Mouse (Mus musculus): Measurements from ENCODE around the gene Gstcd. TPM values are rescaled to one million over a fixed set of nuclear protein-coding genes. Genes with fewer than 3 reads are reported as not detected.

Gene Gstcd
- polyA plus RNA-seq (2016; fragmentation: Nextera tagmentation; extraction: Ambion mirVana), result 7.9 and 8.2 TPM in 2 replicates

DNA sequence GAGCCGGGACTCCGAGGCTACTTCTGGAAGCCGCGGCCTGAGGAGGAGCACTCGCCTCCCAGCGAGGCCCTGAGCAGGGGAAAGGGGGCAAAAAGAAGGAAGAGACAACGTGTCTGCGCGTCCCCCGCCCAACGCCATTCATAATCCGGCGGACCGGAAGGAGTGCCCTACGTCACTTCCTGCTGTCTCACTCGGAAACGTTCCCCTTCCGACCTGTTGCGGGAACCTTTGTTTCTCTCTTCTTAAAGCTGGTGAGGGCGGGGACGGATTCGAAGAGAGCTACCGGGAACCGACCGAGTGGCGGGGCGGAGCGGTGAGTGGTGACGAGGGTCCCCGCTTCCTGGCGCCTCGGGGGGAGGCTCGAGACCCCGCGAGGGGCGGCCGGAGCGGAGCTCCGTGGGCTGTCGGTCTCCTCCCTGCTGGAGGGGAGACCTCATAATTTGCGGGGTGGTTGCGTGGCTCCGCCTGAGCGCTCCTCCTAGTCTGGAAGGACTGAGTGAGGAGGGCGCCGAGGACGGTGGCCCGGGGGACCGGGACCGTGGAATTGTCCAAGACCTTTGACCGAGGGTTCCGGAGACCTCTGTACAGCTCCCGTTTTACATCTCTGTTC, at the start of gene Gstcd, which contains the start of gene Ints12:
Gene Gstcd (minus strand): TSS at position 370 of the 610 bp plus-strand sequence.
Gene Ints12 (plus strand): TSS at position 177 of the 610 bp plus-strand sequence.
- under 1% methylated on average over 50 of the region's 53 CpGs for WGBS
- H3K4me2 ChIP-seq (replicated peaks), result peak within 1 kb of the TSS; percentile 60
- peak within 1 kb of the TSS; percentile 92 for H3K4me3 ChIP-seq
- no peaks in the 10 kb centered on the region for H3K9me3 ChIP-seq (replicated peaks)
- no peaks in the 10 kb centered on the region for H3K27me3 ChIP-seq
- ATAC-seq (ENCODE audit: low FRiP score), result peak; percentile 98
- peak within 1 kb of the TSS; percentile 92 for H3K9ac ChIP-seq
- peak within 1 kb of the TSS; percentile 97 for H3K27ac ChIP-seq
- 0 out of 2 replicates have a peak, but pooled peaks cover 1% of the 10 kb centered on the region for H3K36me3 ChIP-seq
- H3K4me1 ChIP-seq, result peaks cover 23% of the 10 kb centered on the region

DNA sequence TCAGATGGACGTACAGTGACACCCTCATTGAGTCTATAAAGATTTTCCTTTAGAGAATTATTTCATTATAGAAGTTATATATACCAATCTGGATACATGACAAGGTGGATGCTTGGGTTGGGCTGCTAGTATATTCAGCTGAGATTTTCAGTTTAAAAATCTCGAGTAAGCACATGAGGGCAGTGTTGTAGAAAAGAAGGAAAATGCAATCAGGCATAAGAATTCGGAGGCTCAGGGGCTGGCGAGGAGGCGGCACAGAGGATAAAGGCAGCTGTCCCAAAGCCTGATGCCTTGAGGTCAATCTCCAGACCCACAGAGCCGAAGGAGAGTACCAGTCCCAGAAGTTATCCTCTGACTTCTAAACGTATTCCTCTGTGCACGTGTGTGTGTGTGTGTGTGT, 40.8 kb upstream of the Gstcd start:
- no peak for ATAC-seq (ENCODE audit: low FRiP score)
- Histone ChIP-seq H3K36me3 (no peaks in the 10 kb centered on the region), H3K9ac (no peak overlapping the region), H3K27me3 (no peaks in the 10 kb centered on the region), H3K27ac (no peak overlapping the region), H3K9me3 (replicated peaks) (no peaks in the 10 kb centered on the region), H3K4me3 (no peak overlapping the region), H3K4me1 (no peaks in the 10 kb centered on the region), H3K4me2 (replicated peaks) (no peak overlapping the region)
- 69% methylated on average over 8 of the region's 8 CpGs for WGBS

DNA sequence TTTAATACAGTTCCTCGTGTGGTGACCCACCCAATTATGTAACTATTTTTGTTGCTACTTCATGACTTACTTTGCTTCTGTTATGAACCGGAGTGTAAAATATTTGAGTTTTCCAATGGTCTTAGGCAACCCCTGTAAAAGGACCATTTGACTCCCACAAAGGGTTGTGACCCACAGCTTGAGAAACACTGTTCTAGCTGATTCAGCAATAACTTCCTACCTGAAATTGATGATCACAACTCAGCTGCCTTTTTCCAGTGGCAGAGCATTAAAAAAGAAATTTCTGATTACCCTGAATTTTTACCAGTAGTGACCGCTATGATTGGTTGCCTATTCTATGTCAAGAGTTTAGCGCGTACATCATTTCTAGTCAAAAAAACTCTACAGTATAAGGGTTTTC, 39.5 kb upstream of the Gstcd start:
- no peaks in the 10 kb centered on the region for H3K9me3 ChIP-seq (replicated peaks)
- H3K27ac ChIP-seq, result no peak overlapping the region
- H3K4me3 ChIP-seq, result no peak overlapping the region
- H3K4me2 ChIP-seq (replicated peaks), result no peak overlapping the region
- ATAC-seq (ENCODE audit: low FRiP score), result no peak
- H3K4me1 ChIP-seq, result no peaks in the 10 kb centered on the region
- no peaks in the 10 kb centered on the region for H3K36me3 ChIP-seq
- no peak overlapping the region for H3K9ac ChIP-seq
- WGBS, result 94% methylated on average over 5 of the region's 5 CpGs
- H3K27me3 ChIP-seq, result no peaks in the 10 kb centered on the region

- Histone ChIP-seq H3K4me3 (no peak overlapping the region), H3K9me3 (replicated peaks) (no peaks in the 10 kb centered on the region), H3K36me3 (peaks cover 11% of the 10 kb centered on the region), H3K4me1 (no peaks in the 10 kb centered on the region), H3K4me2 (replicated peaks) (no peak overlapping the region), H3K27me3 (no peaks in the 10 kb centered on the region), H3K27ac (no peak overlapping the region), H3K9ac (no peak overlapping the region)
- ATAC-seq (ENCODE audit: low FRiP score), result no peak
- WGBS, result 41% methylated on average over 1 of the region's 1 CpGs
Observed at GRCm38 (mm10) chr3:133113281-133113680, 21.4 kb upstream of the Gstcd start.

GRCm38 (mm10) chr3:133111741-133112140, 19.9 kb upstream of the Gstcd start:
- 39% methylated on average over 2 of the region's 2 CpGs for WGBS
- Histone ChIP-seq H3K4me3 (no peak overlapping the region), H3K27me3 (no peaks in the 10 kb centered on the region), H3K9me3 (replicated peaks) (no peaks in the 10 kb centered on the region), H3K27ac (no peak overlapping the region), H3K9ac (no peak overlapping the region), H3K4me1 (no peaks in the 10 kb centered on the region), H3K4me2 (replicated peaks) (no peak overlapping the region), H3K36me3 (peaks cover 24% of the 10 kb centered on the region)
- ATAC-seq (ENCODE audit: low FRiP score), result no peak

- Histone ChIP-seq H3K27me3 (no peaks in the 10 kb centered on the region), H3K36me3 (peaks cover 38% of the 10 kb centered on the region), H3K4me1 (no peaks in the 10 kb centered on the region), H3K27ac (no peak overlapping the region), H3K9ac (no peak overlapping the region), H3K4me3 (no peak overlapping the region), H3K4me2 (replicated peaks) (no peak overlapping the region), H3K9me3 (replicated peaks) (no peaks in the 10 kb centered on the region)
- 93% methylated on average over 4 of the region's 4 CpGs for WGBS
- no peak for ATAC-seq (ENCODE audit: low FRiP score)
Observed at GRCm38 (mm10) chr3:133109844-133110243, 18.0 kb upstream of the Gstcd start.

DNA sequence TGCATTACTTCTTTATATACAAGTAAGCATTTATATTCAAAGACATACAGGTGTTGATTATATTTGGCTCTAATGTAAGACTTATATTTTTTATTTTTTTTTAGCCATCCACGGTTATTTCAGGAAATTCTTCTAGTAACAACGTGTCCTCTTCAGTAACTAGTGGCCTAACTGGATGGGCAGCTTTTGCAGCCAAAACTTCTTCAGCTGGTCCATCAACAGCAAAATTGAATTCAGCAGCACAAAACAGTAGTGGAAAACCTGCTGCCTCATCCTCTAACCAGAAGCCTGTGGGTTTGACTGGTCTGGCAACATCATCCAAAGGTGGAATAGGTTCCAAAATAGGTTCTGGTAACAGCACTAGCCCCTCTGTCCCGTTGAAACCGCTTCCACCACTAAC, 16.9 kb upstream of the Gstcd start:
- H3K9ac ChIP-seq, result no peak overlapping the region
- no peaks in the 10 kb centered on the region for H3K27me3 ChIP-seq
- whole genome bisulfite sequencing, result 100% methylated on average over 4 of the region's 4 CpGs
- H3K27ac ChIP-seq, result no peak overlapping the region
- H3K4me1 ChIP-seq, result no peaks in the 10 kb centered on the region
- ATAC-seq (ENCODE audit: low FRiP score), result no peak
- peaks cover 47% of the 10 kb centered on the region for H3K36me3 ChIP-seq
- no peak overlapping the region for H3K4me2 ChIP-seq (replicated peaks)
- no peak overlapping the region for H3K4me3 ChIP-seq
- no peaks in the 10 kb centered on the region for H3K9me3 ChIP-seq (replicated peaks)

DNA sequence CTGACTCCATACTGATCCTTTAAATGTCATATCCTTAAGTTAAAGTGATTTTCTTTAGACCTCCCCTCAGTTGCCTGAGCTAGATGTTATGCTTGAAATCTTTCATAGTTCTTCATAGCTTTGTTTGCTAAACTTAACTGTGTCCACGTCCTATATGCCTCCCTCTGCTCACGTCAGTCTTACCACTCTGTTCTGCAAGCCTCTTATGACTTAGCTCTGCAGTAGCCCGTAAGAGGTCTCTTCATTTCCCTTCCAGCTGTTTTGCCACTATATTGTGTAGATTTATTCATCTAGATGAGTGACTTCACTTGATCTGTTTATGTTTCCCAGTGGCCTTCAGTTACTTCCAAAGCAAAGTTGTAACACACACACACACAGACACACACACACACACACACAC, 12.6 kb upstream of the Gstcd start:
- no peaks in the 10 kb centered on the region for H3K27me3 ChIP-seq
- 94% methylated on average over 3 of the region's 3 CpGs for WGBS

DNA sequence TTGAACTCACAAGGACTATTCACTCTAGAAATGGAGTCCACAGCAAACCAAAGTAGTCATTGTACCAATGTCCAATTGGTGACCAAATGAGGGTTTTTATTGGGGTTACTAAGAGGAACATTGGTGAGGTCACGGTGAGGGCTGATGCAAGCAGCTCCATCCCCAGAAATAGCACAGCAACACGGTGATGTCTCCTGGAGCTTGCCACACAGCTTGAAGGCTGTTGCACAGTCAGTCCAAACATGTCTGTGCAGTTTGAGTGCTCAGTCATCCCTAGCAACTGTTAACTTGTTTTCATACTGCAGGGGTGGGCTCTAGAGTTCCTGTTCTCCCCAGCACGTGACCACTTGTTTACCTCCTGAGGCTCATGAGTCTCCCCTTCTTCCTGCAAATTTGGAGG, 11.9 kb upstream of the Gstcd start:
- no peak for ATAC-seq (ENCODE audit: low FRiP score)
- H3K9me3 ChIP-seq (replicated peaks), result no peaks in the 10 kb centered on the region
- no peak overlapping the region for H3K27ac ChIP-seq
- no peak overlapping the region for H3K4me3 ChIP-seq
- no peak overlapping the region for H3K9ac ChIP-seq
- H3K4me2 ChIP-seq (replicated peaks), result no peak overlapping the region
- H3K27me3 ChIP-seq, result no peaks in the 10 kb centered on the region
- WGBS, result 88% methylated on average over 3 of the region's 3 CpGs
- H3K36me3 ChIP-seq, result peaks cover 60% of the 10 kb centered on the region
- no peaks in the 10 kb centered on the region for H3K4me1 ChIP-seq

More for the DNA sequence above, 12.6 kb upstream of the Gstcd start:
- no peak overlapping the region for H3K4me2 ChIP-seq (replicated peaks)
- no peaks in the 10 kb centered on the region for H3K9me3 ChIP-seq (replicated peaks)
- no peak overlapping the region for H3K4me3 ChIP-seq
- no peak overlapping the region for H3K9ac ChIP-seq
- ATAC-seq (ENCODE audit: low FRiP score), result no peak
- H3K27ac ChIP-seq, result no peak overlapping the region
- no peaks in the 10 kb centered on the region for H3K4me1 ChIP-seq
- peaks cover 60% of the 10 kb centered on the region for H3K36me3 ChIP-seq

DNA sequence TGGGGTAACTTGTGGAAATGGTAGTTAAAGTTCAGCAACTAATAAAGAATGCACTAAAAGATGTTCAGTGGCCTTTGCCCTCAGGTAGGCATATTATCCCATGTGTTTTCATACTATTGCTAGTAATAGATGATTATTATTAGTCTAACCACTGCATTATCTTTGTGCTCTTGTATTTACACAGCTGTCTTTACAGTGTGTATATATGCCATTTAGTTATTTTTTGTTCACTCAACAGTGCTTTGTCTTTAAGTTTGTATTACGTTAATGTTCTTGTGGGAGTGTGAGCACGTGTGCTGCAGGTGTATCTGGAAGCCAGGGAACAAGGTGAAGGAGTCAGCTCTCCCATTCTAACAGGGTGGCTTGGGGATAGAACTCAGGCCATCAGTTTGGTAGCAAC, 7.1 kb upstream of the Gstcd start:
- H3K4me1 ChIP-seq, result peaks cover 4% of the 10 kb centered on the region; the same call in 1 of the 2 replicates
- no peak overlapping the region for H3K4me3 ChIP-seq
- H3K27ac ChIP-seq, result no peak overlapping the region
- no peak overlapping the region for H3K9ac ChIP-seq
- 87% methylated on average over 2 of the region's 2 CpGs for WGBS
- ATAC-seq (ENCODE audit: low FRiP score), result no peak
- H3K9me3 ChIP-seq (replicated peaks), result no peaks in the 10 kb centered on the region
- peaks cover 36% of the 10 kb centered on the region for H3K36me3 ChIP-seq
- no peak overlapping the region for H3K4me2 ChIP-seq (replicated peaks)
- no peaks in the 10 kb centered on the region for H3K27me3 ChIP-seq

DNA sequence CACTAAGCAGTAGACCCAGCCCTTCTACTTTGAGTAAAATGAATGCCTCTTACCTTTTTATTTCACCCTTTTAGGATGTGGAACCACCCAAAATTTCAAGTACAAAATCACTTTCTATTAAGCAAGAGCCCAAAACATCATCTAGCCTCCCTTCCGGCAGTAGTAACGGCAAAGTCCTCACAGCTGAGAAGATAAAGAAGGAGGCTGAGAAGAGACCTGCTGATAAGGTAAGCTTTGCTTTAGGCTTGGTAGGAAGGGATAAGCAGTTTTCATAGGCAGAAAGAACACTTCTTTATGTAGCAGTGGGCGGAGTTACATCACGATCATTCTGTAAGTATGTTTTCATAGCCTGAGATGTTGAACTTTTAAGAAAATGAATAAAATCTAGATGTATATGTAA, 6.5 kb upstream of the Gstcd start:
- no peak overlapping the region for H3K4me2 ChIP-seq (replicated peaks)
- no peaks in the 10 kb centered on the region for H3K9me3 ChIP-seq (replicated peaks)
- no peak overlapping the region for H3K9ac ChIP-seq
- no peak overlapping the region for H3K4me3 ChIP-seq
- H3K4me1 ChIP-seq, result peaks cover 8% of the 10 kb centered on the region
- H3K36me3 ChIP-seq, result peaks cover 30% of the 10 kb centered on the region
- H3K27ac ChIP-seq, result no peak overlapping the region
- no peaks in the 10 kb centered on the region for H3K27me3 ChIP-seq
- WGBS, result 96% methylated on average over 4 of the region's 4 CpGs
- no peak for ATAC-seq (ENCODE audit: low FRiP score)

GRCm38 (mm10) chr3:133097936-133098335, 6.1 kb upstream of the Gstcd start:
- H3K27ac ChIP-seq, result no peak overlapping the region
- WGBS, result 94% methylated on average over 6 of the region's 6 CpGs
- H3K27me3 ChIP-seq, result no peaks in the 10 kb centered on the region
- no peak for ATAC-seq (ENCODE audit: low FRiP score)
- no peaks in the 10 kb centered on the region for H3K9me3 ChIP-seq (replicated peaks)
- no peak overlapping the region for H3K9ac ChIP-seq
- H3K4me1 ChIP-seq, result peaks cover 12% of the 10 kb centered on the region
- H3K4me3 ChIP-seq, result no peak overlapping the region
- H3K36me3 ChIP-seq, result peaks cover 30% of the 10 kb centered on the region
- no peak overlapping the region for H3K4me2 ChIP-seq (replicated peaks)

DNA sequence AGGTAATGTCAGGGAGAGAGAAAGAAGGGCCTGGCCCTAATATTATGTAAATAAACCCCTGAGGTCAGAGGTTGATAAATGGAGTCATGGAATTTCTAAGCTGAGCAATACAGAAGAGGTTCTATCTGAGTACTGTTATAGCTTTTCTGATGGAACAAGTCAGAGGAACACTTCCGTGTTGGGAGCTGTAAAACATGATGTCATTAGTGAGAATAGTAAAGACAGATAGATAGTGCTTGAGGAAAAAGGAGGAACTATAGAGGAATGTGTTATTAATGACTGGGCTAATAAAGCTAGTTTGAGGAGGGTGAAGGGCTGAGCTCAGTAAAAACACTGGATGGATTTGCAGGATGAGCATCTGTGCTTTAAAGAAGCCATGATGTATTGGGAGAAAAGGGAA, 2.5 kb upstream of the Gstcd start:
- Histone ChIP-seq H3K27ac (no peak overlapping the region), H3K9me3 (replicated peaks) (no peaks in the 10 kb centered on the region), H3K4me1 (peaks cover 23% of the 10 kb centered on the region), H3K27me3 (no peaks in the 10 kb centered on the region), H3K4me3 (no peak overlapping the region), H3K9ac (no peak overlapping the region), H3K4me2 (replicated peaks) (no peak overlapping the region), H3K36me3 (peaks cover 18% of the 10 kb centered on the region)
- no peak for ATAC-seq (ENCODE audit: low FRiP score)
- WGBS, result 78% methylated on average over 1 of the region's 1 CpGs

Measured in hindbrain, embryonic 12.5 days (tissue).